Mouse (Mus musculus): ENCODE results near the gene Fam47c.

Fam47c gene

DNA sequence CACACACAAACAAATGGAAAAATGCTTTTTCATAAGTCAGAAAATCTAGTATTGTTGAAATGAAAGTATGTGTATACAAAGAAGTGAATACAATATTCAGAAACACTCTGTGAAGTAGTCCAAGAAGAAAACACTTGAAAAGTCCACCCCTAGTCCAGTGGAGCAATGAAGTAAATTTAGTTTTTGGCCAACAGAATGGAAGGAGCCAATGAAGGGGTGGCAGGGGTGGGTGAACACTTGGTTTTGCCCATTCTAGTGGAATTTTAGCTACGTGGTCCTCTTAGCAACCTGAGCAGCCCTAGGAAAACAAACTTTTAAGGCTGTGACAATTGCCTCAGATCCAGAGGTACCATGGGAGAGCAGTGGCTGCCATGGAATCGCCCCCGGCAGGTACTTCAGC lies at the start of gene Fam47c:
Gene Fam47c, plus strand, starts transcription at position 301 of the 400 bp plus-strand sequence.
- DNase-seq (ENCODE audit: low read depth) = no peak

- no peak for DNase-seq (ENCODE audit: low read depth)
Measured at GRCm38 (mm10) chrX:78769408-78769807, 31.8 kb downstream of the Fam47c start.

DNA sequence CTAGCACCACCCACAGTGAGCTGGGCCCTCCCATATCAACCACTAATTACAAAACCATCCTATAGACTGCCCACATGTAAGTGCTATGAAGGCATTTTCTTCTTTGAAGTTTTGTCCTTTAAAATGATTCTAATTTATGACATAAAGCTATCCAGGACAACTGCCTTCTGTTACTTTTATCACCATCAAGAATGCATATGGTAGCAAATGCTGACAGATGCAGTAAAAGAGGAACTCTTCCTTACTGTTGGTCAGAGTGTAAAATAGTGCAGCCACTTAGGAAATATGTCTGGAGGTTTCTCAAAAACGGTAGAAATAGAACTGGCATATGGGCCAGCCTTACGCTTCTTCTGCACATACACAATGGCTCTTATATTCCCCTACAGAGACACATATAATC lies 39.5 kb downstream of the Fam47c start:
- no peak for DNase-seq (ENCODE audit: low read depth)
